Mouse (Mus musculus) CH12.LX (cell line): ENCODE measurements at regions not wholly inside any gene's neighbourhood (a gene's known extent, or its start where the extent isn't known, plus 50 kb on each side); places are given as distances from the start of the nearest gene placed in this dataset.

Experiments
- DNase-seq: peaks from one replicate; pipeline ENCODE4 v3.0.0-alpha.2; 2013; ENCODE audit errors: extremely low read depth
- H3K27ac ChIP-seq: 2 replicates; pipeline ENCODE4 v1.5.1; 2012; ENCODE audit warnings: low read depth, mild to moderate bottlenecking, control low read depth, moderate library complexity; ENCODE audit not compliant: insufficient read depth
- H3K27me3 ChIP-seq: replicated peaks from 2 replicates; pipeline ENCODE3; 2012; ENCODE audit warnings: inconsistent platforms
- H3K36me3 ChIP-seq, 2 experiments: replicated peaks in 1 of 2; 2 replicates each; pipeline versions ENCODE3 to v1.6.1; 2012; ENCODE audit warnings: inconsistent platforms in 1 of 2, low read length in 1 of 2, mild to moderate bottlenecking in 1 of 2, mixed read lengths in 1 of 2, moderate library complexity in 1 of 2; ENCODE audit not compliant: control insufficient read depth in 1 of 2, insufficient read depth in 1 of 2
- H3K4me1 ChIP-seq, 2 experiments: 2 replicates each; pipeline ENCODE4 v1.6.1; 2012; ENCODE audit warnings: inconsistent platforms in 1 of 2, moderate library complexity in 1 of 2; ENCODE audit not compliant: insufficient read depth in 2 of 2, control insufficient read depth in 1 of 2
- H3K4me2 ChIP-seq: 2 replicates; pipeline ENCODE4 v1.6.1; 2012; ENCODE audit warnings: low read depth, mild to moderate bottlenecking, control low read depth; ENCODE audit not compliant: poor library complexity, insufficient read depth, severe bottlenecking
- H3K4me3 ChIP-seq, 3 experiments: fragments of 150-350 bp in 1 of 3; sonication (generic) in 1 of 3; replicated peaks in 1 of 3; 2 replicates each; pipeline versions ENCODE3 to v1.5.1; 2011 to 2012; ENCODE audit warnings: low read depth in 2 of 3, low read length in 2 of 3, mild to moderate bottlenecking in 2 of 3, moderate library complexity in 2 of 3, control low read depth in 1 of 3, improper control_type of control experiment in 1 of 3, inconsistent platforms in 1 of 3, mixed read lengths in 1 of 3; ENCODE audit not compliant: poor library complexity in 1 of 3
- H3K79me2 ChIP-seq: replicated peaks from 2 replicates; pipeline ENCODE4 v1.6.1; 2012; ENCODE audit warnings: mild to moderate bottlenecking, moderate library complexity; ENCODE audit not compliant: control insufficient read depth, poor library complexity, insufficient read depth, severe bottlenecking; ENCODE audit errors: extremely low read depth
- H3K9ac ChIP-seq: 2 replicates; pipeline ENCODE4 v1.6.1; 2012; ENCODE audit warnings: low read depth, mild to moderate bottlenecking, control low read depth, moderate library complexity; ENCODE audit not compliant: insufficient read depth
- H3K9me3 ChIP-seq: replicated peaks from 2 replicates; pipeline ENCODE3; 2012; ENCODE audit warnings: low read length, inconsistent platforms, mixed read lengths
- CHD2 ChIP-seq: IDR thresholded peaks from 2 replicates; pipeline ENCODE4 v1.6.1; 2011; ENCODE audit warnings: low read length, improper control_type of control experiment
- CTCF ChIP-seq, 2 experiments: IDR thresholded peaks in 1 of 2; conservative IDR thresholded peaks in 1 of 2; 2 replicates each; pipeline ENCODE4 v1.5.1; 2011 to 2012; ENCODE audit warnings: low read depth in 2 of 2, low read length in 2 of 2, improper control_type of control experiment in 1 of 2, inconsistent platforms in 1 of 2, mild to moderate bottlenecking in 1 of 2, moderate library complexity in 1 of 2
- E2F4 ChIP-seq: IDR thresholded peaks from 2 replicates; pipeline ENCODE4 v1.6.1; 2011; ENCODE audit warnings: low read depth, low read length, improper control_type of control experiment; ENCODE audit not compliant: insufficient replicate concordance
- EP300 ChIP-seq: IDR thresholded peaks from 2 replicates; pipeline ENCODE4 v1.6.1; 2011; ENCODE audit warnings: low read length, improper control_type of control experiment
- ETS1 ChIP-seq: conservative IDR thresholded peaks from 2 replicates; pipeline ENCODE4 v1.6.1; 2012; ENCODE audit warnings: low read depth, mild to moderate bottlenecking, inconsistent platforms, low read length, improper control_type of control experiment, moderate library complexity
- GABPA ChIP-seq: IDR thresholded peaks from 2 replicates; pipeline ENCODE4 v1.6.1; 2012; ENCODE audit warnings: low read depth, low read length, improper control_type of control experiment, inconsistent platforms; ENCODE audit not compliant: insufficient replicate concordance
- HCFC1 ChIP-seq: IDR thresholded peaks from 2 replicates; pipeline ENCODE4 v1.6.1; 2012; ENCODE audit warnings: low read depth, mild to moderate bottlenecking, inconsistent platforms, low read length, improper control_type of control experiment
- IRF4 ChIP-seq: IDR thresholded peaks from 2 replicates; pipeline ENCODE4 v1.6.1; 2014; ENCODE audit warnings: low read depth, mild to moderate bottlenecking, inconsistent platforms, low read length, improper control_type of control experiment
- JUN ChIP-seq: IDR thresholded peaks from 2 replicates; pipeline ENCODE4 v1.6.1; 2011; ENCODE audit warnings: low read depth, mild to moderate bottlenecking, low read length, improper control_type of control experiment, moderate library complexity; ENCODE audit not compliant: insufficient read depth
- JUND ChIP-seq: conservative IDR thresholded peaks from 2 replicates; pipeline ENCODE4 v1.6.1; 2011; ENCODE audit warnings: low read depth, low read length, improper control_type of control experiment
- MAZ ChIP-seq: IDR thresholded peaks from 2 replicates; pipeline ENCODE4 v1.6.1; 2012; ENCODE audit warnings: low read depth, mild to moderate bottlenecking, inconsistent platforms, low read length, improper control_type of control experiment, moderate library complexity
- MYC ChIP-seq: IDR thresholded peaks from 2 replicates; pipeline ENCODE4 v1.6.1; 2011; ENCODE audit warnings: low read depth, mild to moderate bottlenecking, improper control_type of control experiment, low read length
- PAX5 ChIP-seq: IDR thresholded peaks from 2 replicates; pipeline ENCODE4 v1.6.1; 2012; ENCODE audit warnings: low read length, inconsistent platforms, mixed read lengths
- RAD21 ChIP-seq: IDR thresholded peaks from 2 replicates; pipeline ENCODE4 v1.6.1; 2011; ENCODE audit warnings: low read depth, mild to moderate bottlenecking, low read length, improper control_type of control experiment, moderate library complexity
- SIN3A ChIP-seq: IDR thresholded peaks from 2 replicates; pipeline ENCODE4 v1.6.1; 2012; ENCODE audit warnings: low read length, improper control_type of control experiment, inconsistent platforms
- SMC3 ChIP-seq: IDR thresholded peaks from 2 replicates; pipeline ENCODE4 v1.6.1; 2011; ENCODE audit warnings: low read depth, low read length, improper control_type of control experiment
- TBP ChIP-seq: conservative IDR thresholded peaks from 2 replicates; pipeline ENCODE4 v1.6.1; 2011; ENCODE audit warnings: low read depth, low read length, improper control_type of control experiment
- USF1 ChIP-seq: IDR thresholded peaks from 2 replicates; pipeline ENCODE4 v1.6.1; 2014; ENCODE audit warnings: low read depth, mild to moderate bottlenecking, inconsistent platforms, low read length, improper control_type of control experiment
- USF2 ChIP-seq: conservative IDR thresholded peaks from 2 replicates; pipeline ENCODE4 v1.6.1; 2011; ENCODE audit warnings: low read depth, low read length, improper control_type of control experiment
- ZNF384 ChIP-seq: IDR thresholded peaks from 2 replicates; pipeline ENCODE4 v1.6.1; 2012; ENCODE audit warnings: low read depth, low read length, improper control_type of control experiment, inconsistent platforms
- dilution Hi-C: fragments of 300-500 bp; cut with MboI; formaldehyde crosslinking; loops from 2 replicates; pipeline ENCODE4 v1.14.3; 2020; ENCODE audit warnings: low sequenced_read_pairs; ENCODE audit not compliant: extremely low pct_unique_long_range_greater_than_20kb, extremely low pct_ligation_motif_present
- in situ Hi-C: fragments of 300-500 bp; cut with MboI; formaldehyde crosslinking; loops from 3 replicates; pipeline ENCODE4 v1.14.3; 2019; ENCODE audit warnings: low sequenced_read_pairs, low pct_ligation_motif_present, low pct_unique_long_range_greater_than_20kb, mixed read lengths

- TF ChIP-seq SIN3A (no peak), MAZ (no peak), TBP (no peak), GABPA (no peak), ETS1 (no peak), IRF4 (no peak), SMC3 (no peak), E2F4 (no peak), USF1 (no peak), JUND (no peak), ZNF384 (no peak), EP300 (no peak)
- Histone ChIP-seq H3K79me2 (no peaks in the 10 kb centered on the region), H3K36me3 (no peaks in the 10 kb centered on the region), H3K27me3 (no peaks in the 10 kb centered on the region), H3K9ac (no peak overlapping the region), H3K9me3 (no peaks in the 10 kb centered on the region), H3K4me3 (no peak overlapping the region), H3K4me1 (no peaks in the 10 kb centered on the region), H3K27ac (no peak overlapping the region), H3K4me2 (no peak overlapping the region)
- no peak for DNase-seq
- in situ Hi-C loops (no loop called here), dilution Hi-C loops (no loop called here)
These were observed 68.9 kb upstream of the Fam216b start for GRCm38 (mm10) chr14:78157660-78158059.

- H3K4me3 ChIP-seq = no peak overlapping the region
- no peak for DNase-seq
- H3K4me2 ChIP-seq = no peak overlapping the region
- no peak overlapping the region for H3K9ac ChIP-seq
- dilution Hi-C loops (no loop called here), in situ Hi-C loops (no loop called here)
- no peak for TF ChIP-seq MYC
- no peaks in the 10 kb centered on the region for H3K9me3 ChIP-seq
- H3K27me3 ChIP-seq = no peaks in the 10 kb centered on the region
- H3K4me1 ChIP-seq = no peaks in the 10 kb centered on the region
- H3K79me2 ChIP-seq = no peaks in the 10 kb centered on the region
- H3K27ac ChIP-seq = no peak overlapping the region
- H3K36me3 ChIP-seq = no peaks in the 10 kb centered on the region
These were observed 60.0 kb upstream of the Fam216b start for GRCm38 (mm10) chr14:78148851-78149250.

- TF ChIP-seq HCFC1 = no peak
- no peak for TF ChIP-seq ETS1
- no peak for TF ChIP-seq TBP
- TF ChIP-seq PAX5 = no peak
- TF ChIP-seq CTCF (conservative IDR thresholded peaks at IDR 0.05 in 1 of 2, IDR thresholded peaks at IDR 0.05 in 1 of 2; ENCODE audit: low read depth in 2 of 2, low read length in 2 of 2) = no peak
- no peak for TF ChIP-seq USF2
- TF ChIP-seq GABPA = no peak
- TF ChIP-seq RAD21 = no peak
- TF ChIP-seq JUN = no peak
- no peak for TF ChIP-seq CHD2
- TF ChIP-seq, all 38 proteins: peak for 0
- dilution Hi-C loops = no loop called here
These were observed 54.9 kb upstream of the Fam216b start for GRCm38 (mm10) chr14:78143751-78144150.

More at GRCm38 (mm10) chr14:78143751-78144150, 54.9 kb upstream of the Fam216b start:
- in situ Hi-C loops = no loop called here
- Histone ChIP-seq H3K27ac (no peak overlapping the region), H3K9me3 (no peaks in the 10 kb centered on the region), H3K4me2 (no peak overlapping the region), H3K36me3 (no peaks in the 10 kb centered on the region), H3K4me3 (no peak overlapping the region), H3K4me1 (no peaks in the 10 kb centered on the region), H3K27me3 (no peaks in the 10 kb centered on the region), H3K79me2 (no peaks in the 10 kb centered on the region), H3K9ac (no peak overlapping the region)
- DNase-seq = no peak
